Mouse (Mus musculus) lung, postnatal 0 days (tissue): Measurements from ENCODE around the gene Mpzl3.

Source experiments
- CTCF ChIP-seq: IDR thresholded peaks from 2 replicates; pipeline ENCODE4 v1.5.1; 2016; ENCODE audit warnings: antibody characterized with exemption, mild to moderate bottlenecking
- EP300 ChIP-seq: IDR thresholded peaks from 2 replicates; pipeline ENCODE4 v1.6.1; 2016; ENCODE audit warnings: antibody characterized with exemption, mild to moderate bottlenecking, control low read depth

DNA sequence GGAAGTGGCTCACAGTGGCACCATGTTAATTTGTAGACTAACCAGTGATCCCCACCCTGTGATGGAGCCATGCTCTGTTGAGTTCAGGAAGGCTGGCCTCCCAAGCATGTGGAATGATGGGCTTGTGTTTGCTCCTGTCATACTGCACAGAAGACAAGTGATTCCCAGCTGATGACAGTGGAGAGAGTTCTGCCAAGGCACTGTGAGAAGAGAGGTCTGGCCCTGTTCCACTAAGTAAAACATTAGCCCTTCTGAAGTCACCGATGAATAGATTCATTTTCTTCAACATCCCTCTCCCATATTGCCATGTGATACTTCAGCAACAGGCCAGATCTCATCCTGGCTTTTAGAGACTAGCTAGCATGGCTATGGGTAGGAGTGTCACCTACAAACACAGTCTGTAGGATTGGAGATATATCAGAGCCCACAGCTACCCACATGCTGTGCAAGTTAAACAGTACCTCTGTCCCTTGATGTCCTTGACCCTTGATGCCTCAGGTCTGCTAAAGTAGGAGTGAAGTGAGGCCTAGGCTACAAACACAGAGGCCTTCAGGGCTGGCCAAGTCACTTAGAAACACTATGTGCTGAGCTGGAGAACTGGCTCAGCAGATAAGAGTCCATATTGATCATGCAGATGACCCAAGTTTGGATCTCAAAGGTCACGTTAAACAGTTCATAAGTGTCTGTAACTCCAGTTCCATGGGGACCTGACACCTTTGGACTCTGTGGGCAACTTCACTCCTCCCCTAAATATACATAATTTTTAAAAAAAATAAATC lies 50.8 kb downstream of the Mpzl3 start:
- TF ChIP-seq CTCF (no peak), EP300 (no peak)
